Comparison of ENCODE assay signal across 8 mouse cellular contexts in the genomic region with DNA sequence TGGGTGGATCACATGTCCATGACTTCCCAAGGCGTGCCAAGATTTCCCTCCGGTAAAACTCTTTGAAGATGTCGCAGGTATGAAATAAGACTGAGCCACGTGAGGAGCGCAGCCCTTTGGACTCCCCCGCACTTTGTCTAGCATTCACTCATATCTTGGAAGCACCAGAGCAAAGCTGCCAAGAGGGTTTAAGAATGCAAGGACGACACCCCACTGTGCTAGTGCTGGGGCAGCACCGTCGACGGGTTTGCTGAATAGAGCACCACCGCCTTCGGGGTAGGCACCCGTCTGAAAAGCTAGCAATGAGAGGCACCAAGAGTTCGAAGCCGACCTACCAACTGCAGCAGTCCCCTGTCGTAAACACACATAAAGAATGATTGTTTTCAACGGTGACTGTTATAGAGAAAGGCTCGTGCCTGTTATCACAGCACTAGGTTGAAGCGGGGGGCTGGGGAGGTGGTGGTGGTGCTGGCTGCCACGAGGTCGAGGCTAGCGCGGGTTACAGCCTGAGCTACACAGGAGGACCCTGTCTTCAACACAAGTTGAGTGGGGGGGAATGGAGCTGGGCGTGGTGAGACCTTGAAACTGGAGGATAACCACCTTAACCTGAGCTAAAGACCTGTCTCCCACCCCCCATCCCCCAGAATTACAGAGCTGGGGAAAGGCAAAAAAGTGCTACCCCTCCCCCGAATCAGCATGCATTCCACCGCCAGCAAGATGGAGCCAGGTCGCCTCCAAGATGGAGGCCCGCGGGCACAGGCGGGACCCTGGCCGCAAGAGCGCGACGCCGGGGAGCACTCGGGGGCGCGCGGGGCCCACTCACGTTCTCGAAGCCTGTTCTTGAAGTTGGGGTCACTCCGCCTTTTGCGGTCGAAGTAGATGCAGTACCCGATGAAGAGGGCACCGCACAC. TPM values are rescaled to one million over a fixed set of nuclear protein-coding genes. Genes with fewer than 3 reads are reported as not detected.
A peak's percentile ranks its signal among the peaks of the same experiment; 100 is the strongest.
DNase-seq lines count a peak whose midpoint lies in the region; ATAC-seq lines count a peak whose summit lies in the region.

No protein-coding gene starts in this region.

- H3K9me3 ChIP-seq in hindbrain, embryonic 16.5 days (ENCODE audit: control insufficient read depth, low read length), result no peaks in the 10 kb centered on the region
- H3K9me3 ChIP-seq in midbrain, embryonic 15.5 days, result no peaks in the 10 kb centered on the region

- peak; percentile 47 for ATAC-seq in erythroblast, adult 5-6 weeks (replicated peaks; ENCODE audit: low FRiP score, poor library complexity, severe bottlenecking)
- ATAC-seq in hindbrain, embryonic 16.5 days, result peak; percentile 70
- peak; percentile 71 for ATAC-seq in midbrain, embryonic 15.5 days (replicated peaks)

- H3K4me3 ChIP-seq in hindbrain, embryonic 16.5 days (ENCODE audit: low read length), result peak overlapping the region; percentile 62
- H3K4me3 ChIP-seq in midbrain, embryonic 15.5 days, result peak overlapping the region; percentile 65

- peak overlapping the region; percentile 90 for H3K27ac ChIP-seq in hindbrain, embryonic 16.5 days (ENCODE audit: low read depth, low read length)
- H3K27ac ChIP-seq in midbrain, embryonic 15.5 days, result peak overlapping the region; percentile 80

- under 1% methylated on average over 42 of the region's 46 CpGs for WGBS in hindbrain, embryonic 16.5 days
- WGBS in midbrain, embryonic 15.5 days, result under 1% methylated on average over 46 of the region's 46 CpGs

- peak; percentile 31 for DNase-seq in layer of hippocampus, adult 11-12 months (ENCODE audit: low spot score)
- no peak for DNase-seq in layer of hippocampus, postnatal 25 days (ENCODE audit: extremely low spot score in 1 of 2, low spot score in 1 of 2)
- DNase-seq in brain, adult 2 months (ENCODE audit: low read depth, low spot score), result peak; percentile 69
- peak; percentile 60 for DNase-seq in left cerebral cortex, postnatal 4 days
- DNase-seq in splenic B cell, adult 2 months (ENCODE audit: low read depth, low spot score), result peak; percentile 54

- peaks cover 5% of the 10 kb centered on the region; the same call in 1 of the 2 replicates for H3K36me3 ChIP-seq in hindbrain, embryonic 16.5 days (ENCODE audit: control insufficient read depth, insufficient read depth, low read length)
- peaks cover 5% of the 10 kb centered on the region; the same call in 1 of the 2 replicates for H3K36me3 ChIP-seq in midbrain, embryonic 15.5 days (replicated peaks)
- H3K36me3 ChIP-seq in splenic B cell, adult 2 months (ENCODE audit: control insufficient read depth, insufficient read depth, low read length, poor library complexity, severe bottlenecking), result no peaks in the 10 kb centered on the region

- intact Hi-C loops in left cerebral cortex, postnatal 4 days (cut with DNase I), result no loop called here

- peaks cover 16% of the 10 kb centered on the region for H3K4me1 ChIP-seq in hindbrain, embryonic 16.5 days (ENCODE audit: control insufficient read depth, insufficient read depth, low read depth, low read length)
- peaks cover 34% of the 10 kb centered on the region for H3K4me1 ChIP-seq in midbrain, embryonic 15.5 days

- H3K27me3 ChIP-seq in hindbrain, embryonic 16.5 days (replicated peaks; ENCODE audit: control insufficient read depth, insufficient read depth, low read length), result no peaks in the 10 kb centered on the region
- H3K27me3 ChIP-seq in midbrain, embryonic 15.5 days (replicated peaks), result no peaks in the 10 kb centered on the region
- no peaks in the 10 kb centered on the region for H3K27me3 ChIP-seq in splenic B cell, adult 2 months (ENCODE audit: control insufficient read depth, insufficient read depth, low read length, poor library complexity, severe bottlenecking)

- peak overlapping the region; percentile 68 for H3K9ac ChIP-seq in hindbrain, embryonic 16.5 days (ENCODE audit: low read depth, low read length)
- peak overlapping the region; percentile 71 for H3K9ac ChIP-seq in midbrain, embryonic 15.5 days

- H3K4me2 ChIP-seq in hindbrain, embryonic 16.5 days (ENCODE audit: low read length), result peak overlapping the region; percentile 89
- H3K4me2 ChIP-seq in midbrain, embryonic 15.5 days, result peak overlapping the region; percentile 93

RNA-seq across cellular contexts. Expression of a gene that starts 0.6 kb away (rescaled TPM):
- 100 to 1,000 TPM; 180 to 206 TPM for total RNA-seq in layer of hippocampus, postnatal 25 days (2021)
- 14.4 and 15.8 TPM in 2 replicates for total RNA-seq in erythroblast, adult 5-6 weeks (2015; ENCODE audit: low replicate concordance)
- total RNA-seq in erythroblast, adult 5-6 weeks (2017; ENCODE audit: low replicate concordance), result 42.5 and 56.2 TPM in 2 replicates
- 217 and 231 TPM in 2 replicates for polyA plus RNA-seq in hindbrain, embryonic 16.5 days (2015; fragmentation: Nextera tagmentation; extraction: Ambion mirVana)
- 100 to 1,000 TPM; 134 to 136 TPM for total RNA-seq in left cerebral cortex, postnatal 4 days (2021)
- polyA plus RNA-seq in midbrain, embryonic 15.5 days (2015; fragmentation: Nextera tagmentation; extraction: Ambion mirVana), result 197 and 198 TPM in 2 replicates

RNA-seq across cellular contexts. Expression of a gene that starts 25.8 kb away (rescaled TPM):
- 10 to 100 TPM; 12.8 to 13.6 TPM for total RNA-seq in layer of hippocampus, postnatal 25 days (2021)
- 5.2 and 10.6 TPM in 2 replicates for total RNA-seq in erythroblast, adult 5-6 weeks (2015; ENCODE audit: low replicate concordance)
- 3.8 and 5.7 TPM in 2 replicates for total RNA-seq in erythroblast, adult 5-6 weeks (2017; ENCODE audit: low replicate concordance)
- polyA plus RNA-seq in hindbrain, embryonic 16.5 days (2015; fragmentation: Nextera tagmentation; extraction: Ambion mirVana), result 20.5 and 21.2 TPM in 2 replicates
- total RNA-seq in left cerebral cortex, postnatal 4 days (2021), result 10 to 100 TPM; 18.8 to 19.5 TPM
- 24.8 and 26.5 TPM in 2 replicates for polyA plus RNA-seq in midbrain, embryonic 15.5 days (2015; fragmentation: Nextera tagmentation; extraction: Ambion mirVana)

Comparison
In these comparisons a context has a peak if more than half of its experiments do, and no peak if none do; other contexts are left out.
1. DNase-seq: peak in layer of hippocampus, adult 11-12 months (single experiment), brain, adult 2 months (single experiment), left cerebral cortex, postnatal 4 days (single experiment) and splenic B cell, adult 2 months (single experiment); none in layer of hippocampus, postnatal 25 days (0 of 2).
2. Peak in every context shown above with its lines, with median percentiles within 50 percentile points of each other: ATAC-seq.